Mouse (Mus musculus): ENCODE measurements around the gene Tk2.
"Not testable (repeated sequence)": the region's sequence is repeated elsewhere in the genome, so short reads cannot be mapped to it uniquely, and the experiment has no call there.

The Tk2 gene

GRCm38 (mm10) chr8:104248276-104248675 lies at the start of gene Tk2:
Gene Tk2, minus strand, starts transcription at chr8:104248558.
- peak; percentile 62 for DNase-seq (ENCODE audit: low spot score)

- DNase-seq (ENCODE audit: low spot score), result no peak
Measured at GRCm38 (mm10) chr8:104294396-104294795, 46.0 kb upstream of the Tk2 start.

GRCm38 (mm10) chr8:104293081-104293480 lies 44.7 kb upstream of the Tk2 start, which contains the start of gene Cmtm2a:
Gene Cmtm2a, minus strand, starts transcription at chr8:104293181.
- not testable (repeated sequence) for DNase-seq (ENCODE audit: low spot score)

- DNase-seq (ENCODE audit: low spot score), result no peak
Measured at GRCm38 (mm10) chr8:104268937-104269440, 20.6 kb upstream of the Tk2 start.

GRCm38 (mm10) chr8:104268368-104268767 lies 20.0 kb upstream of the Tk2 start:
- DNase-seq (ENCODE audit: low spot score), result no peak

- DNase-seq (ENCODE audit: low spot score), result not testable (repeated sequence)
Measured at GRCm38 (mm10) chr8:104264271-104264935, 16.0 kb upstream of the Tk2 start.

GRCm38 (mm10) chr8:104261802-104262201 lies 13.4 kb upstream of the Tk2 start:
- not testable (repeated sequence) for DNase-seq (ENCODE audit: low spot score)

- no peak for DNase-seq (ENCODE audit: low spot score)
Measured at GRCm38 (mm10) chr8:104253016-104253415, 4.7 kb upstream of the Tk2 start.

- no peak for DNase-seq (ENCODE audit: low spot score)
Measured at GRCm38 (mm10) chr8:104251461-104251860, 3.1 kb upstream of the Tk2 start.

GRCm38 (mm10) chr8:104250439-104251367 lies 2.3 kb upstream of the Tk2 start, which contains the start of gene Cklf:
Gene Cklf, plus strand, starts transcription at chr8:104250861.
- peak; percentile 83 for DNase-seq (ENCODE audit: low spot score)

GRCm38 (mm10) chr8:104249442-104249996 lies 1.2 kb upstream of the Tk2 start:
- no peak for DNase-seq (ENCODE audit: low spot score)

- DNase-seq (ENCODE audit: low spot score), result peak; percentile 15
Measured at GRCm38 (mm10) chr8:104247908-104248275, 466 bp downstream of the Tk2 start.

- no peak for DNase-seq (ENCODE audit: low spot score)
Measured at GRCm38 (mm10) chr8:104247054-104247907, 1.1 kb downstream of the Tk2 start.

- no peak for DNase-seq (ENCODE audit: low spot score)
Measured at GRCm38 (mm10) chr8:104246621-104247020, 1.7 kb downstream of the Tk2 start.

GRCm38 (mm10) chr8:104242038-104242644 lies 6.2 kb downstream of the Tk2 start:
- no peak for DNase-seq (ENCODE audit: low spot score)

- no peak for DNase-seq (ENCODE audit: low spot score)
Measured at GRCm38 (mm10) chr8:104239418-104239861, 8.9 kb downstream of the Tk2 start.

GRCm38 (mm10) chr8:104234573-104234972 lies 13.8 kb downstream of the Tk2 start:
- DNase-seq (ENCODE audit: low spot score), result no peak

GRCm38 (mm10) chr8:104232919-104233318 lies 15.4 kb downstream of the Tk2 start:
- no peak for DNase-seq (ENCODE audit: low spot score)

GRCm38 (mm10) chr8:104232039-104232438 lies 16.3 kb downstream of the Tk2 start:
- no peak for DNase-seq (ENCODE audit: low spot score)

- DNase-seq (ENCODE audit: low spot score), result no peak
Measured at GRCm38 (mm10) chr8:104230377-104230776, 18.0 kb downstream of the Tk2 start.

GRCm38 (mm10) chr8:104227048-104227447 lies 21.3 kb downstream of the Tk2 start:
- no peak for DNase-seq (ENCODE audit: low spot score)
